Mouse (Mus musculus) C2C12 (cell line): ENCODE data around the gene Naaladl1.

Experiments used
- CEBPB ChIP-seq: IDR thresholded peaks from one replicate; pipeline ENCODE4 v1.6.1; 2011; ENCODE audit warnings: low read depth, mild to moderate bottlenecking, control low read depth, moderate library complexity
- CTCF ChIP-seq: IDR thresholded peaks from one replicate; pipeline ENCODE4 v1.5.1; 2011; ENCODE audit not compliant: control insufficient read depth, insufficient read depth, insufficient read length

DNA sequence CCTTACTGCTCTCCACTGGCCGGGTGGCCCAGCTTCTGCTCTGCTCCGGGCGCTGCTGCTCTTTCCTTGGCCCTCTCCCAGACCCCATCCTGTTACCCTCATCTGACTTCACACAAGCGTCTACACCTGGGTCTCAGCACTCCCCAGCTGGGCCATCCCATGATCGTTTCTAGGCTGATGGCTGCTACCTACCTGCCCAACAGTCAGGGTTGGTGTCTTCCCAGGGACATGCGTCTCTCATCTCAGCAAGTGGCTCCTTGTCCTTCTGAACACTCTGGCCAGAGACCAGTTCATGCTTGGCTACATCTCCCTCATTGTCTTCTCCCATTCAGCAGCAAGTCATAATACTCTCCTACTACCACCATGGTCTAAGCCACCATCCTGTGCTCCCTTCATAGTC is 34.1 kb downstream of the Naaladl1 start:
- TF ChIP-seq CTCF, result no peak
- no peak for TF ChIP-seq CEBPB
